Mouse (Mus musculus) urinary bladder, postnatal 36 days (tissue): ENCODE data around the gene Ahnak2.
"Not testable (repeated sequence)": the region's sequence is repeated elsewhere in the genome, so short reads cannot be mapped to it uniquely, and the experiment has no call there.

Experiments used
- DNase-seq, 2 experiments: peaks; one replicate each; pipeline ENCODE4 v3.0.0; 2022; ENCODE audit warnings: low spot score in 2 of 2, mixed read lengths in 1 of 2

Gene Ahnak2

DNA sequence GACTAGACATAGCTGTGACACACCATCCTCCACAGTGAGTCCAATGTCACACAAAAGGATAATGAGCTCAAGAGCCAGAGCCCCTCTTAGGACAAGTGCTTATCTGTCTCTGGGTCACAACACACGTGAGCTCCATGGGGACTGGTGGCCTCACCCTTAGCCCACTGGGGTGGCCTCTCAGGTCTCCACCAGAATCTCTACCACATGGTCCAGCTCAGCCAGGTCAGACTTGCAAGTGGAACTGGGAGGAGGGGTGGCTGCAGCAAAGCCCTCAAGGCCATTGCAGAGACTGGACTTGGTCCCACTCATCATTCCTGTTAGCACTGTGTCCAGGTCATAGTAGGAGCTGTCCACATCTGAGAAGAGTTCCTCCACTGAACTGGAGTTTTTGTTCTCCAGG is 18.8 kb upstream of the Ahnak2 start:
- DNase-seq: no peak

DNA sequence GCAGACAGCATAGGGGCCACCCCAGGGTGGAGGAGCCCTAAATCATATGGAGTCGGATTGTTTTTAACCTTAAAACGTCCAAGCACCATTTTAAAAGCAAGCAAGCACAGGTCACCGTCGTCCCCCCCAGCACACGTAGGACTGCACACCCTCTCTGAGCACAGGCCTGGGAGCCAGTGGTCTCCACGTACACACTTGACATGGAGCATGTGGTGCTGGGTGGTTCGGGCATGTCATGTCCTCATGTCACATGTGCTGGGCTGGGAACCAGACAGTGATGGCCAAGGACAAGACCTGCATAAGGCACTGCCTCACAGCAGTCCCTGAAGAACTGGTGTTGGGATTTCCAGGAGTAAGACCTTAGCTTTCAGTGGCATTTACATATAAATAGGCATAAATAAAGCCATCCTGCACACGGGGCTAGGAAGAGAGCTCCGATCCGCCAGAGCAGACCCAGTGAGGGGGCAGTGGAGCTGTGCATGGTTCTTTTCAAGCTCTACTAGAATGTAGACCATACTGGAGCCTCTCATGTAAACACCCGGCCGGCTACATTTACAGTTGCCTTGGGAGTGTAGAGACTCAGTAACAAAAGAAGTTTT is 18.0 kb upstream of the Ahnak2 start:
- no peak for DNase-seq

GRCm38 (mm10) chr12:112819057-112819662 is 16.7 kb upstream of the Ahnak2 start:
- no peak for DNase-seq

DNA sequence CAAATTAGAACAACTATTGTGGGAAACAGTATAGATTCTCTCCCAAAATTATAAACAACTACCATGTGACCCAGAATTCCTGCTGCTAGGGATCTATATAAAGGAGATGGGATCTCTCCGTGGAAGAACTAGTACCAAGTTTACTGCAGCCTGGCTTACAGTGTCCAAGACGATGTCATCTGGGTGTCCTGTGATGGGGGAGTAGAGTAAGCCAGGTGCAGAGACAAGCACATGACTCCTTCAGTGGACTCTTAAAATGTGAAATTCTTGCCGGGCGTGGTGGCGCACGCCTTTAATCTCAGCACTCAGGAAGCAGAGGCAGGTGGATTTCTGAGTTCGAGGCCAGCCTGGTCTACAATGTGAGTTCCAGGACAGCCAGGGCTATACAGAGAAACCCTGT is 14.4 kb upstream of the Ahnak2 start:
- DNase-seq: not testable (repeated sequence)

GRCm38 (mm10) chr12:112816294-112816693 is 13.8 kb upstream of the Ahnak2 start:
- DNase-seq: no peak

DNA sequence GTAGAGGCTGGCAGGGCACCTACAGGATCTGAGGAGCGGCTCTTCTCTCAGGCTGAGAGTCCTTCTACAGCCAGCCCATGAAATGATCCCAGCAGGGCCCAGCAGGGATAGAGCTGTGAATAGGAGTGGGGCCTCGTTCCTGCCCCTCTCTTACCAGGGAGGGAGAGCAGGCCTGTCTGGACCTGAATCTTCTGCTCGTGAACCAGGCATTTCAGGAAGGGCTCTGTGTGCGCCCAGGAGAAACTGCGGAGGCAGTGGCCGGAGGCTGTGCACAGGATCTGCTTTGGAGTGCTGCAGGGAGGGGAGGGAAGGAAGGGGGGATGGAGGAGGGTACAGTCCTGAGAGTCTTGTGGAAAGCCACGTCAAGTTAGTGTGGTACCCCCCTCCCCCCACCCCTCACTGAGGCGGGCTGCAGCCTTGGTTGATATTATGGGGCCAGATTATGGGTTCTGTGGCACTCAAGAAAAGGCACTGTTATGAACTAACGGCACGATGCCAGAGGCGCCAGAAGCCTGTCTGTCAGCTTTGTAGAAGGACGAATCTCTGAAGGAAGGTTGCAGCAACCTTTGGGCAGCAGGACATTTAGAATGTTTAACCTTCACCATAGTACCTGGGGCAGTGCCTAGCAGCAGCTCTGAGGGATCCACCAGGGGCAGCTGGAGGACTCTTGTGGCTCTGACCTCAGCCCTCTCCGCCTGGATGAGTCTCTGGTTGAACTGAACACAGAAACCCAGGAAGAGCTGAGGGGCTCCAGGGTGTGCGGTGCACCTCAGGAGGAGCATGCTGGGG is 12.4 kb upstream of the Ahnak2 start:
- DNase-seq: no peak

DNA sequence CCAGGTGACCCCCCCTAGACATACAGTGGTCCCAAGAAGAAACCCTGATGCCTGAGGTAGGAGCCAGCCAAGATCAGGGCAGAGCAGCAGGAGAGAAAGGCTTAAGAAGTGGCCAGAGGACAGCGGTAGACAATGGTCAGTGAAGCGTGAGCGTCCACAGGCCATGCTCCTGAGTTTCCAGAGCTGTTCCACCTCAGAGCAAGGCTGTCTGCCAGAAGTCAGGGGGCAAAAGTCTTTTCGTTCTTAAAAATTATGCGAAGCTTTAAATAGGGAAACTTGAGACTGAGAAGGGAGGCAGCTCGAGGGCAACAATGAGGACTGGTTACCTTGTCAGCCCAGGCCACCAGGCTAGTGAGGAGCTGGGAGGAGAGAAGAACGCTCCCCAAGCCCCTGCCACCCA is 10.9 kb upstream of the Ahnak2 start:
- no peak for DNase-seq

DNA sequence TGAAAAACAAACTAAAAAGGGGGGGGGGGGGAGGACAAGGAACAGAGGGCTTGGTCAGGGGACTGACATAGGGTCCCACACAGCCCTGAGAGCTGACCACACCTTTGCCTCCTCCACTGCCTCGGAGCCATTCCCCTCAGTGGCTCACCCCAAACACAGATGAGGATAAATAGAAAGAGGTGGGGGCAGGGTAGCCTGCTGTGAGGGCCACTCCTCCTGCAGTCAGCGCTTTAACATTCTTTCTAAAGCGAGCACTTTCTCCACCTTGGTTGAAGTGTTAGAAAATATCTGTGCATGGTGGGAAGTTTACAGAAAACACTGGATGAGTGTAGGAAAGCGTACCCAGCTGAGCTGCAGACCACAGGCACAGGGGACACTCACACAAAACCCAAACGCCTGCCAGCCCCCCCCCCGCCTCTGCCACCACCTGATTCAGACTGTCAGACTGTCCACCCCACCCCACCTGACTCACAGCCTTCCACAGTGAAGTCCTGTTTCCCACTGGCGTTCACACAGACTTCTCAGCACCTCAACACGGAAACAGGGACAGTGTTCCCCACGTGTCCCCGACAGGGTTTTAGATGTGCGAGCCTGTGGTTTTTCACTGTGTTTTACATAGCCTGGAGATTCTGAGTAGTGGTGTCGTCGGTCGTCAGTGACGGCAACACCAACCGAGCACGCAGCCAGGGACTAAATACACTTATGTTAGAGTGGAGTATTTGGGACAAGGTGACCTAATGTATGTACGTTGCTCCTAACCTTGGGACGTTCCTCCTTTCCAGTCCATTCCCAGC is 7.8 kb upstream of the Ahnak2 start:
- DNase-seq: no peak

DNA sequence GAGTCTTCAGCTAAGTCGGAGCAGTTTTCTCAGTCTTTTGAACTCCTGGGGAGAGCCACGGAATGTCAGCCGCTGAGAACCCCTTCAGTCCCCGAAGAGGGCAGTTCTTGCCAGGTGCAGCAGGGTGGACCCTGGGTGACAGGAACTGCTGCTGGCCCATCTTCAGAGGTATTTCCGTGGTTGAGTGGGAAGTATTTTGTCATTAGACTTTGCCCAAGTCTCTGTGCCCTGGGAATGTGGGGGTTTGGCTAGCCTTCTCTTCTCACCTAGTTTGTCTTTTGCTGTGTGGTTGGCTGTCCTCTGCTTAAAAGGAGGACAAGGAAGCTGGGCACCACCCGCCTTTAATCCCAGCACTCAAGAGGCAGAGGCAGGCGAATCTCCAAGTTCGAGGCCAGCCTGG is 7.2 kb upstream of the Ahnak2 start:
- no peak for DNase-seq

DNA sequence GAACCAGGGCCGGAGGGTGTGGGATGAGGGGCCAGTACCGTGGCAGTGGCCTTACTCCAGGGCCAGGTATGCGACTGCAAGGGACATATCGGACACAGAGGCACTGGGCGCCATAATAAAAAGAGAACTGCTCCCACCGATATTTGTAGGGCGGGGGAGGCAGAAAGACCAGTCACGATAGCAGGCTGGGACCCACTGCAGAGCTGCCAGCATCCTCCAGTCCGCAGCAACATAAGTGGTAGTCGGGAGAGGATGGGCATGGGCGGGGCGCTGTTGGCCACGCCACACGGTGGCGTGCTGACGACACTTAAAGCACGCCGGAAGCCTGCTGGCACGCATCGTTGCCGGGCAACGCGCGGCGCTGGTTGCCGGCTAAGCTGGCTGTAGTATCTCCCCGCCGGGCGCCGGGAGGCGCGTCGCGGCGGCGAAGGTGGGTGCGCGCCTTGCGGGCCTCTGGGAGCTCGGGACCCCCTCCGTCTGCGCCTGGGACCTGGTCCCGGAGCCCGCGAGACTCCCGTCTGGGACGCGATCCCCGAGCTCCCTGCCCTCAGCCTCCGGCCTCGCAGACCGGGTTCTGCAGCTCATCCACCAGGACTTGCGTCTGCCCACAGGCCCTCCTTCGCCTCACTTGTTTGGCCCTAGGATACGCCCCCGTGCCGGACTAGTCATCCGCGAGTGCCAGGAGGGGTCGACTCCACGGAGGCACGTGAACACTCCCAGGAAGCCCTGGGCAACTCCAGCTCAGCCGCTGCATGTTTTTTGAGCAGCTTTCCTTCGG is 6.3 kb upstream of the Ahnak2 start, which contains the start of gene Clba1:
Gene Clba1 (plus strand): TSS at position 351 of the 778 bp plus-strand sequence.
- peak; percentile 84 to 88 for DNase-seq

GRCm38 (mm10) chr12:112808212-112808586 is 5.7 kb upstream of the Ahnak2 start:
- DNase-seq: no peak

DNA sequence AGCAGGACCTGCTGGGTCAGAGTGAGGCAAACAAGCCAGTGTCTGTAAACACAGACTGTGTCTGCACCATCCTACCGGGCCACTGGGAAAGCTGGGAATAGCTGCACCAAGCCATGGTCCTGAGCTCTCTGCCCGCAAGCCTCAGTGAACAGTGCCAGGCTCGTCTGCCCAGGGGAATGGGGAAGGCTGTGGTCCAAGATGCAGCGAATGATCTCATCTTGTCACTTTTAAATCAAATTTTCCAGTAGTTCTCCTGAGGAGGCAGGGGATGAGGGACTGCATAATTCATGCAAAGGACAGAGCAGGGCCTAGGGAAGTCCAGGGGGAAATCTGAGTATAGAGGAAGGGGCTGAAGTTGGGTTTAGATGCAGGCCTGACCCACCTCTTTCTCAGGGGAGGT is 5.3 kb upstream of the Ahnak2 start:
- no peak for DNase-seq

DNA sequence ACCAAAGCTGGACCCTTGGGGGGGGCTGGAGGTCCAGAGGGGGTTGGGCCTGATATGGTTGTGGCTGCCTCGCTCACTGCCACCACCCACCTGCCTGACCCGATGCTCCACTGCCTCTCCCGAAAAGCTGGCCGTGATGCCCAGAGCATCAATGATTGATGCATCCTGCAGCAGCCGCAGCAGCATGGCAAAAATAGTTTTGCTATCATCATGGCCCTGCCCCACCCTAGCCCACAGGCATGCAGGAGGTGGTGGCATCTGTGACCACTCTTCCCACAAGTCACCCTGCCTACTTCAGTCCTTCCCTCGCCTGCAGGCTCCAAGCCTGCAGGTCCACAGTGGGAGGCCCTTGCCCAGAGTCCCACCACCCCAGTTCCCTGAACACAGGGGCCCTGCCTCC is 3.6 kb upstream of the Ahnak2 start:
- DNase-seq: no peak

GRCm38 (mm10) chr12:112804046-112804445 is 1.6 kb upstream of the Ahnak2 start:
- no peak for DNase-seq

DNA sequence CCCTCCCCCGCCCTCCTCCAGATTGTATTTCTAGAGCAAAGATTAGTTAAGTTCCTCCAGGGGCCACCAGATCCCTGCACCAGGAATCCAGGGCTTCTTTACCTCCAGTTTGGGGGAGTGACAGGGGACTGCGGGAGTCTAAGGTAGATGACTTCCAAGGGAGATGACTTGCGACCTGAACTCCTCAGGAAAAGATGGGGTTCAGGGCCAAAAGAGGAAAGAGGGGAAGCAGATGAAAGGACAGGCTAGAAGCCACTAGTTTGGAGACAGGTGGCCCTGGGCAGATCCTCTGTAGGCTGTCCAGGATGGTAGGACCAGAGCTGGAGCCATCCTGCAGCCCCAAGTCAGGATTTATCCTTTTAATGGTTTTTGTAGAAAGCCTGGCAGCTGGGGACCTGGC is 460 bp upstream of the Ahnak2 start:
- DNase-seq: no peak

GRCm38 (mm10) chr12:112800476-112800875 is 2.0 kb downstream of the Ahnak2 start:
- peak in 1 of 2 experiments; percentile 54 for DNase-seq

DNA sequence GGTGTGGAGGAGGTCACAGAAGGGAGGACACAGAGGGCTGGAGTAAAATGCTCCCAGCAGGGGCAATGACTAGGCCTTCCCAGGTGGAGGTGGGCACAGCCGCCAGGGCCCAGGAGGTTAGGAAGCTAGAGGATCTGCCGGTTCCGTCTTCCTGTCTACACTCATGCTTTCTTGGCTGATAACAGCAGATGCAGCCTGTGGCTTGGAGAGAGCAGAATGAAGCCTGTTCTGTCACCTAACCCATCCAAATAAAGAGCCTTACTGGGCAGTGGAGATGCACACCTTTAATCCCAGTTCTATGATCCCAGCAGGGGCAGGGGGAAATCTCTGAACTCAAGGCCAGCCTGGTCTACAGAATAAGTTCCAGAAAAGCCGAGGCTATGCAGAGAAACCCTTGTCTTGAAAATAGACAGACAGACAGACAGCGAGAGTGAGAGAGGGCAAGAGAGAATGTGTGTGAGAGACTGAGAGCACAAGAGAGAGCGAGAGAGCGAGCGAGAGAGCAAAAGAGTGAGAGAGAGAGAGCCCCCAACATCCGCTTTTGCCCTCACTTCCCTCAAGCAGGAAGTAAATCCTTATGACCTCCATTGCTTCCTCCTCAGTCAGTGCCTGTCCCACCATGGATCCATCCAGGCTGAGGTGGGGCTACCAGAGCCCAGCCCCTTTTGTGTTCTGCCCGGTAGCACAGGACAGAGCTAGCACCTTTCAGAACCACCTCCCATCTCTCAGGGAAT is 3.1 kb downstream of the Ahnak2 start:
- DNase-seq: no peak

GRCm38 (mm10) chr12:112798716-112799115 is 3.7 kb downstream of the Ahnak2 start:
- DNase-seq: no peak

GRCm38 (mm10) chr12:112798332-112798681 is 4.2 kb downstream of the Ahnak2 start:
- DNase-seq: no peak

GRCm38 (mm10) chr12:112797672-112798331 is 4.7 kb downstream of the Ahnak2 start:
- peak in 1 of 2 experiments; percentile 66 for DNase-seq
